Mouse (Mus musculus) limb, embryonic 11.5 days (tissue): ENCODE measurements at regions not wholly inside any gene's neighbourhood (a gene's known extent, or its start where the extent isn't known, plus 50 kb on each side); places are given as distances from the start of the nearest gene placed in this dataset.

ENCODE experiments used
- ATAC-seq: fragments of 200-750 bp; cut with Nextera tagmentation; 2 replicates; pipeline ENCODE4 v1.8.0; 2017; ENCODE audit warnings: low read depth; ENCODE audit not compliant: insufficient number of reproducible peaks, low FRiP score, low TSS enrichment
- DNase-seq: peaks from one replicate; pipeline ENCODE4 v3.0.0-alpha.2; 2015; ENCODE audit warnings: low spot score
- H3K27ac ChIP-seq: fragments of 300-500 bp; sonication (generic); replicated peaks from 2 replicates; pipeline ENCODE4 v1.5.1; 2014; ENCODE audit warnings: low read depth, mild to moderate bottlenecking, low read length
- H3K27me3 ChIP-seq: fragments of 300-500 bp; sonication (generic); 2 replicates; pipeline ENCODE4 v1.6.1; 2014; ENCODE audit warnings: mild to moderate bottlenecking, low read length, mixed read lengths; ENCODE audit not compliant: control insufficient read depth, insufficient read depth
- H3K36me3 ChIP-seq: fragments of 300-500 bp; sonication (generic); 2 replicates; pipeline ENCODE4 v1.6.1; 2014; ENCODE audit warnings: mild to moderate bottlenecking, low read length, moderate library complexity, mixed read lengths; ENCODE audit not compliant: control insufficient read depth, insufficient read depth
- H3K4me1 ChIP-seq: fragments of 300-500 bp; sonication (generic); 2 replicates; pipeline ENCODE4 v1.6.1; 2014; ENCODE audit warnings: low read length, mixed read lengths; ENCODE audit not compliant: control insufficient read depth, insufficient read depth
- H3K4me2 ChIP-seq: fragments of 300-500 bp; sonication (generic); 2 replicates; pipeline ENCODE4 v1.6.1; 2014; ENCODE audit warnings: low read depth, mild to moderate bottlenecking, moderate library complexity; ENCODE audit not compliant: severe bottlenecking
- H3K4me3 ChIP-seq: fragments of 300-500 bp; sonication (generic); 2 replicates; pipeline ENCODE4 v1.5.1; 2014; ENCODE audit warnings: low read depth, low read length
- H3K9ac ChIP-seq: fragments of 300-500 bp; sonication (generic); 2 replicates; pipeline ENCODE4 v1.6.1; 2014; ENCODE audit warnings: mild to moderate bottlenecking, low read length
- H3K9me3 ChIP-seq: fragments of 300-500 bp; sonication (generic); 2 replicates; pipeline ENCODE4 v1.6.1; 2016; ENCODE audit warnings: low read length; ENCODE audit not compliant: control insufficient read depth
- WGBS: fragments of 180-500 bp; shearing (Covaris S2); extraction: QIAGEN DNeasy Blood & Tissue Kit; methylation state at CpG from one replicate; pipeline ENCODE4 v1.1.7; 2014; 5-methylcytosine and 5-hydroxymethylcytosine counted together

DNA sequence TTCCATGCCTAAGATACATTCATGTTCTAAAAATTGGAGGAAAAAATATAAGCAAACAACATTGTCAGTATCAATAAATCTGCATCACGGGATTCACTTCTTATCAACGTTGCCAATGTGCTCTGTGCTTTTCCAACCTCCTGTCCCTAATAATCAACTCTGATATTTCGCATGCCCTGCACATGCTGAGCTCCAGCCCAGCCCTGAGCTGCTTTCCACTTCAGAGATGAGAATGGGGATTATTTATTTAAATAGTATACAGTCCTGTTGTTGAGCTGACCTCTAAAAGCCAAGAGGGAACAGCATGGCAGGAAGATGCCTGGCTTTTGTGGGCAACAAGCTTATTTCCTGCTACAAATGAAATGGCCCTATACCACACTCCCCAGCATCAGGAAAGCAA lies 786.2 kb downstream of the Car8 start:
- 77% methylated on average over 3 of the region's 3 CpGs for whole genome bisulfite sequencing
- DNase-seq: no peak
- Histone ChIP-seq H3K4me2 (no peak overlapping the region), H3K27me3 (no peaks in the 10 kb centered on the region), H3K4me3 (no peak overlapping the region), H3K9ac (no peak overlapping the region), H3K36me3 (no peaks in the 10 kb centered on the region), H3K27ac (no peak overlapping the region), H3K9me3 (no peaks in the 10 kb centered on the region), H3K4me1 (no peaks in the 10 kb centered on the region)
- ATAC-seq: no peak

DNA sequence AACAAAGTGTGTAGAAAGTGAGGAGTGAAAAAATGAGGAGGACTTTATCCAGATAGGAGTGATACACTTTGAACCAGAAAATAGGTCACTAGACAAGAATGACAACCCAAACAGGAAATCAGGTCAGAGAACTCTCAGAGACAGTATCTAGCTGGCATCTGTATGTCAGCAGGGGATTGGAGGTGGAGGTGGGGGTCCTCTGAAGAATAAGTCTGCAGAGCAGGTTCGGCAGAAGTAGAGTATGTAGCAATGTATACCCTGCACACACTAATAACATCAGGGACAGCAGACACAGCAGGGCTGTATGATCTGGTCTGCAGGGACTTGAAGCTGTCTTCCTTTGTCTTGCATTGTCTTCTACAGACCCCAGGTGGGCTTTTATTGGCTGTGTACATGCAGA lies 787.9 kb downstream of the Car8 start:
- Histone ChIP-seq H3K27ac (no peak overlapping the region), H3K9ac (no peak overlapping the region), H3K4me2 (no peak overlapping the region), H3K4me3 (no peak overlapping the region), H3K4me1 (no peaks in the 10 kb centered on the region), H3K27me3 (no peaks in the 10 kb centered on the region), H3K36me3 (no peaks in the 10 kb centered on the region), H3K9me3 (no peaks in the 10 kb centered on the region)
- ATAC-seq: no peak
- DNase-seq: no peak
- WGBS: 79% methylated on average over 1 of the region's 1 CpGs

DNA sequence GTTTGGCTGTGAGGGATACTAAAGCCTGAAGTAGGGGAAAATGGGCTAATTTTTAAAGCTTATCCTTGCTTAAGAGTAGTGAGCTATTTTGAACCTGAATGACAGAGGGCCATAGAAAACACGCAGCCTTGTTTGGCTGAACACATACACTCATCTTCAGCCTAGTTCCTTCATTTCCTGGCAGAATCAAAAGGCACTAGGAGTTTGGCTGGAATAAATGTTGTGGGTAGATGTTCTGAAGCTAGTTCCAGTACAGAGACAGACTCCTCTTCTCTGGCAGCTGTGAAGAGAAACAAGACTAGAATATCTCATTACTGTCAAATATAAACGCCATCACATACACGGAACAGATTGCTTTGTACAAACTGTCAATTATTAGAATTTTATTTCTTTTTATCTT lies 809.5 kb downstream of the Car8 start:
- DNase-seq (no peak), ATAC-seq (no peak)
- Histone ChIP-seq H3K4me1 (no peaks in the 10 kb centered on the region), H3K9me3 (no peaks in the 10 kb centered on the region), H3K4me2 (no peak overlapping the region), H3K36me3 (no peaks in the 10 kb centered on the region), H3K4me3 (no peak overlapping the region), H3K27me3 (no peaks in the 10 kb centered on the region), H3K9ac (no peak overlapping the region), H3K27ac (no peak overlapping the region)
- 91% methylated on average over 3 of the region's 3 CpGs for WGBS

DNA sequence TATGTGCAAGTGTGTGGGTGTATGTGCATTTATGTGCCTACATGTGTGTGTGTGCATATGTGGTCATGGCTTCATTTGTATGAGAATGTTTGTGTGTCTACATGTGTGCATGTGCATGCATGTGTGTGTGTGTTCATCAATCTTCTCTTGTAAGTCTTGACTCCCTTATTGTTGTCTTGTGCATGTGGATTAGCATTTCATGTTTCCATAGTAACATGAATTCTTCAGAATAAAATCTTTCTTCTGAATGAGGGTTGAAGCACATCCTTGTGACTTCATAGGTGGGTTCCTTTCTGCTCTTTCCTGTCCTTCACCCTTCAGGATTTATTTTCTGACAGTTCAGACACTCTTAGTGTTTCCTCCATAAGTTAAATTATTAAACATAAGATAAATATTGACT lies 814.8 kb downstream of the Car8 start:
- no peak for DNase-seq
- H3K27ac ChIP-seq: no peak overlapping the region
- no peaks in the 10 kb centered on the region for H3K27me3 ChIP-seq
- H3K4me2 ChIP-seq: no peak overlapping the region
- no peak overlapping the region for H3K4me3 ChIP-seq
- H3K36me3 ChIP-seq: no peaks in the 10 kb centered on the region
- ATAC-seq: no peak
- H3K9ac ChIP-seq: no peak overlapping the region
- no peaks in the 10 kb centered on the region for H3K4me1 ChIP-seq
- H3K9me3 ChIP-seq: no peaks in the 10 kb centered on the region

DNA sequence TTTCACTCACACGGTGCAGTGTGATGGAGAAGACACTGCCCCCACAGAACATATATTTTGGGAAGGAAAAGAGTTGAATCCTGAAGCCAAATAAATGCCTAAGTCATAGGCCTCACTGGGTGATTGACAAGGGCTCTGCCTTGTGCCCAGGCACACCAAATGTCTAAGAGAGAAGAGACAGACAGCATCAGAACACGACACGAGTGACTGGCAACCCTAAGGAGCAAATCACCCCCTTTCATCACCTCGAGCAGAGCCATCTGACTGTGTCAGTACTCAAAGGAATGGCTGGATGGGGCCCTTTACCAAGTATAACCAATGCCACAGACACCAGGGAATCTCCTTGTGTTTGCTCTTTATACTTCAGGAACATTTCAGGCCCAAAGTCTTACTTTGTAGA lies 815.6 kb downstream of the Car8 start:
- Histone ChIP-seq H3K36me3 (no peaks in the 10 kb centered on the region), H3K4me1 (no peaks in the 10 kb centered on the region), H3K4me2 (no peak overlapping the region), H3K4me3 (no peak overlapping the region), H3K9ac (no peak overlapping the region), H3K27ac (no peak overlapping the region), H3K27me3 (no peaks in the 10 kb centered on the region), H3K9me3 (no peaks in the 10 kb centered on the region)
- WGBS: 76% methylated on average over 4 of the region's 4 CpGs
- ATAC-seq (no peak), DNase-seq (no peak)

DNA sequence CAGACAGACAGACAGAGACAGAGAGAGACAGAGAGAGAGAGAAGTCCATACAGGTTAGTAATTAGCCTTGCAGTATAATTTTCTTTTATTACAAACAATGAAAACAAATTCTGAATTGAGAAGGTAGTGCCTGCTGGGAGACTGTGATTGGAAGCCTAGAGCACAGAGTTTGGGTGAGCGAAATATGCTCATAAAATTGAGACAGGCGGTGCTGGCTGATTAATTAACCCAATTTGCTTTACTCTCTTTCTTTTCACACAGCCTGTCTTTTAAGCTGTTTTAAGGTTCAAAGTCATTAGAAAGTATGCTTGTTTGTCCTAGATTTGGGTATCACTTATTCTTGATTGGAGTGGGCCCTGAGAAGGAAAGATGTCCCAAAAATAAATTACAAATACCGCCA lies 816.1 kb downstream of the Car8 start:
- WGBS: 88% methylated on average over 3 of the region's 3 CpGs
- Histone ChIP-seq H3K4me3 (no peak overlapping the region), H3K27ac (no peak overlapping the region), H3K9ac (no peak overlapping the region), H3K4me2 (no peak overlapping the region), H3K36me3 (no peaks in the 10 kb centered on the region), H3K9me3 (no peaks in the 10 kb centered on the region), H3K27me3 (no peaks in the 10 kb centered on the region), H3K4me1 (no peaks in the 10 kb centered on the region)
- no peak for ATAC-seq
- DNase-seq: no peak

DNA sequence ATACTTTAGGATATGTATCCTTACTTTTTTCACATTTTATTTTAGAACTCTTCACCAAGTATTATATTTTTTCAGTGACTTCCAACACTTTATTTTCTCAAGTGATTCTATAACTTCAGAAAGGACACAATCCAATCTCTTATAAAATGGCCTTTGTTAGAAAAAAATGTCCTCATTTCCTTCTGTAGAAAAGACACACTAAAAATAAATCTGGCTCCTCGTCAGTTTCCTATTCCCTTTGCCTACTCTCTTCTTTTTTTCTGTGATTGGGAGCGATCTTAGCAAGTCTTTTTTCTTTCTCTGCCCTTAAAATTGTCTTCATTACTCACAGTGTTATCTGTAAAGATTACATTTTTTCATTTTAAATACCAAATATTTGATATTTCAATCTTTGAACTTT lies 824.5 kb downstream of the Car8 start:
- 84% methylated on average over 2 of the region's 2 CpGs for WGBS
- no peaks in the 10 kb centered on the region for H3K27me3 ChIP-seq

DNA sequence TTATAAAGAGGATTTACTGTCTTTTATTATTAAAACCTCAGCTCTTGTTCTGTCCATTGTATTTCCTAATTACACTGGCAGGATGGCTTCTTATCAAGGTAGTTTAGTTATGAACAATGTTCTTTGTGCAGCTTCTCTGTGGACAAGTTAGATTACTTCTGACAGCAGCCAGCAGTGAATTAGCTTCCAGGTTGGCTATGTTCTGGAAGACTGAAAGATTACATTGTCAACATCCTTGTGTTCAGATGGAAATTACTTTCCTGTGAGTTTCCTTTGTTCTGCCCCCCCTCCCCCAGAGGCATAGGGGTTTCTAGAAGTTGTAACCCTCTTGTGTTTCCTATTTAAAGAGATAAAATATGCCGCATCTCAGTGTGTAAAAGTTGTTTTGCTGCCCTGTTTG lies 846.1 kb downstream of the Car8 start:
- H3K27ac ChIP-seq: no peak overlapping the region
- no peak for DNase-seq
- no peak overlapping the region for H3K4me2 ChIP-seq
- no peaks in the 10 kb centered on the region for H3K9me3 ChIP-seq
- ATAC-seq: no peak
- no peak overlapping the region for H3K4me3 ChIP-seq
- no peaks in the 10 kb centered on the region for H3K4me1 ChIP-seq
- no peaks in the 10 kb centered on the region for H3K36me3 ChIP-seq
- H3K9ac ChIP-seq: no peak overlapping the region
- 89% methylated on average over 1 of the region's 1 CpGs for WGBS
- no peaks in the 10 kb centered on the region for H3K27me3 ChIP-seq

More for the DNA sequence above, 824.5 kb downstream of the Car8 start:
- Histone ChIP-seq H3K9me3 (no peaks in the 10 kb centered on the region), H3K4me3 (no peak overlapping the region), H3K4me1 (no peaks in the 10 kb centered on the region), H3K36me3 (no peaks in the 10 kb centered on the region), H3K9ac (no peak overlapping the region), H3K27ac (no peak overlapping the region), H3K4me2 (no peak overlapping the region)
- DNase-seq (no peak), ATAC-seq (no peak)

DNA sequence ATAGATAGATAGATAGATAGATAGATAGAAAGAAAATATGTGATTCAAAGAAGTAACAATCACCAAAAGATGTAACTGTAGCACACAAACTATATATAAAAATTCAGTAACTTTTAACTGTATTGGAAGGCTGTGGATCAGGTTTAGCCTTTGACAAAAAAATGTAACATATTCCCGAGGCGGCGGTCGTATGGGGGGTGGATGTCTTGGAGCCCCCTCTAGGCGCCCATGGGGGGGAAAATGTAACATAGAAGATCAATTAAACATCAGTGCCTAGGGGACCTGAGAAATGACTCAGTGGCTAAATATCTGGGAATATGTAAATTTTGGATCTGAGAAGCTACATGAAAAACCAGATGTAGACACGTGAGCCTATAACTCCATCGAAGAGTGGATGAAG lies 847.2 kb downstream of the Car8 start:
- Histone ChIP-seq H3K4me2 (no peak overlapping the region), H3K27ac (no peak overlapping the region), H3K27me3 (no peaks in the 10 kb centered on the region), H3K36me3 (no peaks in the 10 kb centered on the region), H3K4me1 (no peaks in the 10 kb centered on the region), H3K9ac (no peak overlapping the region), H3K9me3 (no peaks in the 10 kb centered on the region), H3K4me3 (no peak overlapping the region)
- ATAC-seq (no peak), DNase-seq (peak; percentile 60)
- 79% methylated on average over 7 of the region's 7 CpGs for WGBS
